Mouse (Mus musculus) induced T-regulatory cell, adult 2 months (primary cell): ENCODE data around the gene Prrt1.

ENCODE experiments used
- DNase-seq: peaks from one replicate; pipeline ENCODE4 v3.0.0-alpha.2; 2012; ENCODE audit warnings: low read depth

Gene Prrt1

DNA sequence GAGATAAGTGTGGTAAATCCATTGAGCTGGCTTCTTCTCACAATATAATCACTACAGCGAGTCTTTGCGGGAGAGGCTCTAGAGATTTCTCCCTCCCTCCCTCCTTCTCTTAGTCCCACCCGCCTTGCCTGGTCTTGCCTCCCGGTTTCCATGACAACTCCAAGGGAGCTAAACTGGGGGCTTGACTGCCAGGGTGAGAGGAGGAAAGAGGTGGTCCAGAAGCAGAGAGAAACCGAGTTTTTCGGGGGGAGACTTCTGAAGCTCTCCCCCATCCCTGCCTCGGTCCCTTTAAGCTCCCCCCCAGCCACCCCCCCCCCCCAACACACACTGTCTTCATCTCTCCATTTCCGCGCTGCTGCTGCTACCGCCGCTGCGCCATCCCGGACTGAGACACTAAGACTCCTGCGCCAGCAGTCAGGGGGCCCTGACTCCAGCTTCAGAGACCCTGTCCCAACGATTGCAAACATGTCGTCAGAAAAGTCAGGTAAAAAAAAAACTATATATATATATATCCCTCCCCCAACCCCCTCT, at the start of gene Prrt1:
Prrt1 (plus strand) TSS at position 313 of the 531 bp plus-strand sequence.
- peak; percentile 37 for DNase-seq

DNA sequence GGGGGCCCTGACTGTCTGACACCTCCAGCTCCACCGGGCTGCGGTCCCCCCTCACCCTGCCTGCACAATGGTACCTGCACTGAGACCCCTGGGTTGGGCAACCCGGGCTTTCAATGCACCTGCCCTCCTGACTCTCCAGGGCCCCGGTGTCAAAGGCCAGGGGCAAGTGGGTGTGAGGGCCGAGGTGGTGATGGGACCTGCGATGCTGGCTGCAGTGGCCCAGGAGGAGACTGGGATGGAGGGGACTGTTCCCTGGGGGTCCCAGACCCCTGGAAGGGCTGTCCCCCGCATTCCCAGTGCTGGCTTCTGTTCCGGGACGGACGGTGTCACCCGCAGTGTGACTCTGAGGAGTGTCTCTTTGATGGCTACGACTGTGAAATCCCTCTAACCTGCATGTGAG, 46.8 kb upstream of the Prrt1 start:
- DNase-seq = no peak

DNA sequence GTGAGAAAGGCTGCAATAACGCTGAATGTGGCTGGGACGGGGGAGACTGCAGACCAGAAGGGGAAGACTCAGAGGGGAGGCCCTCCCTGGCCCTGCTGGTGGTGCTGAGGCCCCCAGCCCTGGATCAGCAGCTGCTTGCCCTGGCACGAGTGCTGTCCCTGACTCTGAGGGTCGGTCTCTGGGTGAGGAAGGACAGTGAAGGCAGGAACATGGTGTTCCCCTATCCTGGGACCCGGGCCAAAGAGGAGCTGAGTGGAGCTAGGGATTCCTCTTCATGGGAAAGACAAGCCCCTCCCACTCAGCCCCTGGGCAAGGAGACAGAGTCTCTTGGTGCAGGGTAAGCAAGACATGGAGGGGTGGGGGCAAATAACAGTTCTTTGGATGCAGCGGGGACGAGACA, 45.9 kb upstream of the Prrt1 start:
- no peak for DNase-seq

DNA sequence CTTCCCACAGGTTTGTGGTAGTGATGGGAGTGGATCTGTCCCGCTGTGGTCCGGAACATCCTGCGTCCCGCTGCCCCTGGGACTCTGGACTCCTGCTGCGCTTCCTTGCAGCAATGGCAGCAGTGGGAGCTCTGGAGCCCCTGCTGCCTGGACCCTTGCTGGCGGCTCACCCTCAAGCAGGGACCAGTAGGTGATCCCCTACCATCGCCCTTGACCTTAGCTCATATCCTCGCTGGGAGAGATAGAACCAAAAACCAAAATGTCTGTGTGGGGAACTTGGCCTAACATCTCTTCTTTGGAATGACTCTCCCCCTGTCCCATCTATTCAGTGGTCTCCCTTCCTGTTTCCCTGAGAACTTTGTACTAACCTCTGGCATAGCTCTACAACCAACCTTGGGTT, 45.5 kb upstream of the Prrt1 start:
- no peak for DNase-seq

DNA sequence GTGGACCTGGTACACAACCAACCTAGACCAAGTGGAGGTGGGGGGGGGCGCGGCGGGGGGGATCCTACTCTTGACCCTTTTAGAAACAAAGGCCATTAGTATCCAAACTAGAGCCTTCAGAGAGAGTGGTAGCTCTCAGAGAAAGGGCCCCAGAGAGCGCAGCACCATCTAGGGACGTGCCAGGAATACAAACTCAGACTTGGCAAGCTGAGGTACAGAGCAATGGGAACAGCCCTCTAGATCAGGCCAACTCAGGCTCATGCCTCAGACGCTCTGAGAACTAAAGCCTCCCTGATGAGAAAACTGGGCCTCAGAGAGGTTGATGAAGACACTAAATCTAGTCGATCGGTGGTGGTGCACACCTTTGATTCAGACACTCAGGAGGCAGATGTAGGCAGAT, 44.2 kb upstream of the Prrt1 start:
- no peak for DNase-seq

DNA sequence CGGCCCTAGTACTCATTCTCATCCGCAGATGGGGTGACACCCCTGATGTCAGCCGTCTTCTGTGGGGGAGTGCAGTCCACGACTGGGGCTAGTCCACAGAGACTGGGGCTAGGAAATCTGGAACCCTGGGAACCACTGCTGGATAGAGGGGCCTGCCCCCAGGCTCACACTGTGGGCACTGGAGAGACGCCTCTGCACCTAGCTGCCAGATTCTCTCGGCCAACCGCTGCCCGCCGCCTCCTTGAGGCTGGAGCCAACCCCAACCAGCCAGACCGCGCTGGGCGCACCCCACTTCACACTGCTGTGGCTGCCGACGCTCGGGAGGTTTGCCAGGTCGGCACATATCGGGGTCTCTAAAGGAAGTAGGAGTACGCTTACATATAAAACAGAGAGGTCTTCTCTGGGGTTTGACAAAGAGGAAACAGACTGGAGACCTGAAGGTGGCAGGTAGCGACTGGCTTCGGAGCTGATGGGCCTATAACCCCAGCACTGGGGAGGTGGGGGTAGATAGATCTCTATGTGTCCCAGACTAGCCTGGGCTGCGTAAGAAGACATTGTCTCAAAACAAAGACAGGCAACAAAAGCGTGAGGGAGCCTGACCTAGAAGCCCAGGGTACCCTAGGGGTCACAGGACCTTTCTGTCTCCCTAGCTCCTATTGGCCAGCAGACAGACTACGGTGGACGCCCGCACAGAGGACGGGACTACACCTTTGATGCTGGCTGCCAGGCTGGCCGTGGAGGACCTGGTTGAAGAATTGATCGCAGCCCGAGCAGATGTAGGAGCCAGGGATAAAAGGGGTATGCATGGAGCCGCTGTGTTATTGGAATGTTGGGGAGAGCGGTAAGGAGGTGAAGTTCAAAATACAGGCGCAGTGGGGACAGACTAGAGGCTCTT, 43.2 kb upstream of the Prrt1 start:
- DNase-seq = no peak

DNA sequence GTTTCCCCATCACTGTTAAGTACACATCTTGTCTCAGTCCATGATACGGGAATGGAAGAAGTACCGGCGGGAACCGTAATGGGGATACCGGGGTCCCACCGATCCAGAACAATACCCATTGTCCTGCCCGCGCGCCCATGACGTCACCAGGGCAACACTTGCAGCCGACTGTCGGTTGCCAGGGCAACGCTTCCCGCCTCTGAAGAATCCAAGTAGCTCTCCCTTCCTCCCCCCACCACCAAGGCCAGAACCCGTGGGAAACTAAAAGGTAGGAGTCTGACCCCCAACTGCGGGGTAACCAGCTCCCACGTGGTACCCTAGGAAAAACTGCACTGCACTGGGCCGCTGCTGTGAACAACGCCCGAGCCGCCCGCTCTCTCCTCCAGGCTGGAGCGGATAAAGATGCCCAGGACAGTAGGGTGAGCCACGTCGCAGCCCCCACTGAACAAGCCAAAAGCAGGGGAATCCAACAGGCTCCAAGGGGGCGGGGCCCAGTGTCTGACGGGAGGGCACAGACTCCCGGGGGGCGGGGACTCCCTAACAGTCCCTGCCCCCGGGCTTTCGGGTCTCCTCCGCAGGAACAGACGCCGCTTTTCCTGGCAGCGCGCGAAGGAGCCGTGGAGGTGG, 42.4 kb upstream of the Prrt1 start:
- peak; percentile 95 for DNase-seq

DNA sequence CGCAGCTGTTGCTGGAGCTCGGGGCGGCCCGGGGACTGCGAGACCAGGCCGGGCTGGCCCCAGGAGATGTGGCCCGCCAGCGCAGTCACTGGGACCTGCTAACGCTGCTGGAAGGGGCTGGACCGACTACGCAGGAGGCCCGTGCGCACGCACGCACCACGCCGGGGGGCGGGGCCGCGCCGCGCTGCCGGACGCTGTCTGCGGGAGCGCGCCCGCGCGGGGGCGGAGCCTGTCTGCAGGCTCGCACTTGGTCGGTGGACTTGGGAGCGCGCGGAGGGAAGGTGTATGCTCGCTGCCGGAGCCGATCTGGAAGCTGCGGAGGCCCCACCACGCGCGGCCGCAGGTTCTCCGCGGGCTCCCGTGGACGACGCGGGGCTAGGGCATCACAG, 41.9 kb upstream of the Prrt1 start:
- DNase-seq = peak; percentile 96

DNA sequence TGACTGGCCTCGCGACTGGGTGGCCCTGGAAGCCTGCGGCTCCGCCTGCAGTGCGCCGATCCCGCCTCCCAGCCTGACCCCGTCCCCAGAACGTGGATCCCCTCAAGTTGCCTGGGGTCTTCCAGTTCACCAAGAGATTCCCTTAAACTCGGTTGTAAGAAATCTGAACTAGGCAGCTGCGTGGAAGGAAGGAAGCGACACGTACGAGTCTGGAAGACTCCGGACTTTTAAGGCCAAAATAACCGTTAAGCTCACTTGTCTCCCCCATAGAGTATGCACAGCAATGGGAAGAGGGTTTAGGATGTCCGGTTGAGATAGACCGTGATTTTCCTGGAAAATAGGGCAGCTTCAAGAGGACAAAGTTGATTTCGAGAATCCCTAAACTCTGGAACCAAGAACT, 41.5 kb upstream of the Prrt1 start:
- DNase-seq = no peak

DNA sequence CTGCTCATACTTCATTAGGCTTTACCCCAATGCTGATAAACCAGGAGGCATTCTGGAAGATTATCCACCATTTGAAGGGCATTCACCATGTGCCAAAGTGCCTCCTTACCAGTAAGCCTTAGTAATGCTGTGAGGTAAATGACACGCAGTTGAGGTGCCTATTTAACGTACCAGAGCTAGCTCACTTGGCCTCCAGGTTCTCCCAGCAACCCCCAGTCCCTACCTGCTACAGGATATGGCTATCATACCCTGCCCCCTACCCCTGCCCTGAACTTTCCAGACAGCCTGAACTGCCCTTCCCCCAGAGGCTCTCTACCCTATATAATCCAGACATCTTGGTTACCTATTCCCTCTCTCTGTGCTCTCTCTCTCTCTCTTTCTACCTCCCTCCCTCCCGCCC, 40.6 kb upstream of the Prrt1 start:
- DNase-seq = peak; percentile 49

DNA sequence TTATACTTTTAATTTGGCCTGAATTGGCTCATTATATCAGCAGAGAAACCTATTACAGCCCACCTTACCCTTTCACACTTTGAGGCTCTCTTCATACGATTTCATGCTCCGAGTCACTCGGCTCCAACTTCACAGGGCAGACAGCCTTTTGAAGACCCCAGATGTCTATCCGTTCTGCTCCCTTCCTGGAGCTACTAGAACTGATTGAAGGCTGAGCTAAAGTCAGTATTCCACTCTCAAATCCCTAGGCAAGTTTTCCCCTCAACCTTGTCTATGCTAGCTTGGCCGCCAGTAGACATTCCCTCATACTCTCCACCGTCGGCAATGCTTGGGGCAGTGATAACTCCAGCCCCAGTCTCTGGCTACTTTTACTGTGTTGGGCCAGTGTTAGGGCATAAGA, 40.1 kb upstream of the Prrt1 start:
- DNase-seq = no peak

DNA sequence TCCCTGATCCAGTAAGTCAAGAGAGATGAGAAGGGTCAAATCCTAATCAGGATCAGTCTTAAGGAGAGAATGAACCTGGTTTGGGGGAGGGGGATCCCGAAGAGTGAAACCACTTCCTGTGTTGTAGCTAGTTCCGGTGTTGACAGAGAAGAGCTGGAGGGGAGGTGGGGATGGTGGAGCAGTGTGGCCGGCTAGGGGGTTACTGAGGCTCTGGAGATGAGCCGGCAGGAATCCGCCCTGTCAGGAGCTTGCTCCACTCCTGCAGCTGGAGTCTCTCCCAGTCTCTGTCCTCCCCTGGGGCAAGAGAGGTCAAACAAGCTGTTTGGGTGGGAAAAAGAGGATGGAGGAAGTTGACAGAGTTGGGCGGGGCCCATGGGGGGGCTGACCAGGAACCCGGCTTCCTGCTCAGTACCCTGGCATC, 39.6 kb upstream of the Prrt1 start, which contains the start of gene Gpsm3:
Gpsm3 (plus strand) TSS at position 126 of the 421 bp plus-strand sequence.
- peak; percentile 81 for DNase-seq

DNA sequence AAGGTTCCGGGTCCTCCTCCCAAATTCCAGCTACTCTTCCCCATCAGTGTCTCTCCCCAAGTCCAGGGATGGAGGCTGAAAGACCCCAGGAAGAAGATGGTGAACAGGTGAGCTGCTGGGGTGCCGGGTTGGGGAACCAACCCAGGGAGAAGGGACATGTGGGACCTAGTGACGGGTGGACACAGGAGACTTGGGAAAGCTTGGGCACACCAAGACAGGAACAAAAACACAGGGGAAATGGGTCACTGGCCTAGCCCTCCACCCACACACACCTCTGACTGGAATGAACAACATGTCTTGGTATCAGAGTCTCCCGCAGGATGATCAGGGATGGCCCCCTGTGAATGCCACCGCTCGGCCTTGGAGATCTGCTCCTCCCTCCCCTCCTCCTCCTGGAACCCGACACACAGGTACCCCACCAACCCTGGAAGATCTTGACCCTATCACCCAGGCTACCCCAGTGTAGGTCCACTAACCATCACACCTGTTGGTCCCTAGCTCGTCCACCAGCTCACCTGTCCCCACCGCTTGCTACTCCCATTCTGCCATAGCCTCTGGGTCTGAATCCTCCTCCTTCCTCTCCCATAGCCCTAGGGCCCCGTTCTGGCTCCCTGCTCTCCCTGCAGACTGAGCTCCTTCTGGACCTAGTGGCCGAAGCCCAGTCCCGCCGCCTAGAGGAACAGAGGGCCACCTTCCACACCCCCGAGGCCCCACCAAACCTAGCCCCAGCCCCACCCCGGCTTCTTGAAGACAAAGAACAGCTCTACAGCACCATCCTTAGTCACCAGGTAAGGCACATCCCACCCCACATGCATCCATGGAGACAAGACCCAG, 39.0 kb upstream of the Prrt1 start:
- DNase-seq = peak; percentile 39

DNA sequence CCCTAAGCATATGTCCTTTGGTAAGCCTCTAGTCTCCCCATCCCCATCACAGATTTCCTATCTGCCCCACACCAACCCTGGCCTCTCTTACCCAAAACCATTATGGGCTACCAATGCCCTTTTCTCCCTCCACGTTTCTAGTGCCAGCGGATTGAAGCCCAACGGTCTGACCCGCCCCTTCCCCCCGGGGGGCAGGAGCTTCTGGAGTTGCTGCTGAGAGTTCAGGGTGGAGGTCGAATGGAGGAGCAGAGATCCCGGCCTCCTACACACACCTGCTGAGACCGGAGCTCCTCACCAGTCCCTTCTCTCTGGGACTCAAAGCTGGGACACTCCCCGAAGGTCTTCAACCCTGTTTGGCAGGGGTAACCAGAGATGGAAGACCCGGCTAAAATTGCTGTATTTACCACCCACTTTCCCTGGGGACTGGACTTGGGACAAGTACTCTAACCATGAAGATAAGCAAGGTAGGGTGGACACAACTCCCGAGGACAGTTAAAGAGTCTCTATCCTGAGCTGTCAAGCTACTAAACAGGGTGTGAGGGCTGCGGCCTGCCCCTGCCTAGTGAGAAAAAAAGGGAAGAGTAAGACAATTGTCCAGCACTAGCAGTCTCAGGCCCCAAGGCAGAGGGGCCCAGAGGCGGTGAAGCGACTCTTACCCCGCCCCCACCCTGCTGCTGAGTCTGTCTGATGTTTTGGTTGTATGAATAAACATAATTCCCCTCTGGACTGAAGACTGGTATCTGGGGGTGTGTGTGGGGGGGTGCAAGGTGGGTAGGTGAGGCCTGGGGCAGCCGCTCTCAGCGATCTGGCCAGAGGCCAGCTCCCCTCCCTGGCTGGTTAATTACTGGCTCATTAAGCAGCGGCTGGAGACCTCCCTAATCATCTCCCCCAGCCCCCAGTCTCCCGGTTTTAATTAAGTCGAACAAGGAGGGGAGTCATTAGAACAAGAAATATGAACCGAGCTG, 38.0 kb upstream of the Prrt1 start, which contains the start of gene Pbx2:
Pbx2 (plus strand) TSS at position 238 of the 965 bp plus-strand sequence.
- peak; percentile 53 for DNase-seq

DNA sequence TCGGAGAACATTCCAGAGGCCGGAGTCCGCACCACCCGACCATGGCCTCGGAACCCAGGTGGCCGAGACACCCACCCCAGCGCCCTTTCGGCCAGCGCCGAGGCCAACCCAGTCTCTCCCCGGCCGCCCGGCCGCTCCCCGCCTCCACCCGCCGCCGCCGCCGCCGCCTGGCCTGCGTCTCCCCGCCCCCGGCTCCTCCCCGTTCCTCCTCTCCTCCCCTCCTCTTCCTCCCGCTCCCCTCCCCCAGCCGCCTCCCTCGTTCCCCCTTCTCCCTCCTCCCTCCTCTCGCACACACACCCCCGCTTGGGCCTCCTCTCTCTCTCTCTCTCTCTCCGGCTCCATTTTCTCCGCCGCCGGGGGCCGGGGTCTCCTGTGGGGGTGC, 37.3 kb upstream of the Prrt1 start:
- peak; percentile 93 for DNase-seq

DNA sequence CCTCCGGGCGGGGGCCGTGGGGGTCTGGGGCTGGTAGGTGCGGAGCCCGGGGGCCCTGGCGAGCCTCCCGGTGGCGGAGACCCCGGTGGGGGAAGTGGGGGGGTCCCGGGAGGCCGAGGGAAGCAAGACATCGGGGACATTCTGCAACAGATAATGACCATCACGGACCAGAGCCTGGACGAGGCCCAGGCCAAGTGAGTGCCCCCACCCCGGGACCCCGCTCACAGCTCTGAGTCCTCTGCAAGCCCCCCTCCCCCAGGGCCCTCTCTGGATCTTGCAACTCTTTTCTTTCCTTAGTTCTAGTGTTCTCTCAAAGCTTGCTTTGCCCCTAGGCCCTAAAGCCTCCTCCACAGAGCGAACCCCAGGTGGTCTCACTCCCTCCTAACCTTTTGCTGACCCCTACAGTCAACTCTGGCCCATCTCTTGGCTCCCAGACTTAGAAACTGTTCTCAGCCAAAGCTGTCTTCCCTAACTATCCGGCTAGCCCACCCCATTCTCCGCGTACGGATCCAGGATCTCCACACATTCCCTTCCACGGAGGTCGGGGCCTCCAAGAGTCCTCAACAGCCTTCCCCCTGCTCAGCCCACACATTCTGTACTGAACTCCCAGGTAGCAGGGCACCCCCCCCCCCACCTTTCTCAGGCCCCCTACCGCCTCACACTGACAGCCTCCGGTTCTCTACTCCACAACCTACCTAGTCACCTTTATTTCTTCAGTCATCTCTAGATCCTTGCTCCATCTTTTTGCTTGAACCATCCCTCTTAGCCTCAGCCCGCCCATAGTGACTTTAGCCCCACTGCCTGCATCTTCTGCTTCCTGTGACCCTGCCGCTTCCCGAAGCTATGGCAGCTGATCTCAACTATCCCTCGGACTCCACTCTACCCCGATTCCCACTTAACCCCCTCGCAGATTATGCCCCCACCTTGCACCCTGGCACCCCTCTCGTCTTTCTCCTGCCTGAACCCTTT, 36.5 kb upstream of the Prrt1 start:
- DNase-seq = peak; percentile 30

DNA sequence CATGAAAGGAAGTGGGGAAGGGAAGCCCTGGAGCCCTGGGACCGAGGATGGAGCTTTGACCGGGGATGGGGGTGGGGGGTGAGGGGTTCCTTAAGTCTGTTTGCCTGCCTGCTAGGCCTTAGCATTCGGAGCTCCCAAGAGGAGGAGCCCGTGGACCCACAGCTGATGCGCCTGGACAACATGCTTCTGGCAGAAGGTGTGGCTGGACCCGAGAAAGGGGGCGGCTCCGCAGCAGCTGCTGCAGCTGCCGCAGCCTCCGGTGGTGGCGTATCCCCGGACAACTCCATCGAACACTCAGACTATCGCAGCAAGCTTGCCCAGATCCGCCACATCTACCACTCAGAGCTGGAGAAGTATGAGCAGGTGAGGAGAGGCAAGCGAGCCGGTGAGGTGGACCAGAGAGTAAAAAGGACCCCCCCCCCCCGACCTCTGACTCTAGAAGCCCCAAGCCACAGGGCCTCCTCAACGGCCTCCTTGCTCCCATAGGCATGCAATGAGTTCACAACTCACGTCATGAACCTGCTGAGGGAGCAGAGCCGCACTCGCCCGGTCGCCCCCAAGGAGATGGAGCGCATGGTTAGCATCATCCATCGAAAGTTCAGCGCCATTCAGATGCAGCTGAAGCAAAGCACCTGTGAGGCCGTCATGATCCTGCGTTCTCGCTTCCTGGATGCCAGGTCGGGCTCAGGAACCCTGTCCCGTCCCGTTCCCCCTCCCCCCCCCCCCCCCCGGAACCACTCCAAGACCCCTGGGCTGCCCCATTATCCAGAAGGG, 35.4 kb upstream of the Prrt1 start:
- DNase-seq = no peak

DNA sequence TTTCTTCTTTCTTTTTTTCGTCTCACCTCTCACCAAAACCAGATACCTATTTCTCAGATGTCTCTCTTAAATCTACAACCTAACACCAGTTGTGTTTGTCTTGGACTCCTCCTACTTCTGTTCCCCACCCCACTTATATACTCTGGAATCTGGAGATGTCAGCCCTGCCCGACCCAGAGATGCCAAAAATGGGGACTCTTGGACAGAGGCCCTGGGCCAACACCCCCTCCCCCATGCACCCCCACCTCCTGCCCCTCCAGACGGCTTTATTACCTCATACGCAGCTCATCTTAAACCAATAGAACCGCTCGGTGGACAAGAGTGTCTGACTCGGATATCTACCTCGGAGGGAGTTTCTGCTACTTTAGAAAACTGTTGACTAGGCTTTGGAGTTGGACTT, 33.2 kb upstream of the Prrt1 start:
- no peak for DNase-seq

DNA sequence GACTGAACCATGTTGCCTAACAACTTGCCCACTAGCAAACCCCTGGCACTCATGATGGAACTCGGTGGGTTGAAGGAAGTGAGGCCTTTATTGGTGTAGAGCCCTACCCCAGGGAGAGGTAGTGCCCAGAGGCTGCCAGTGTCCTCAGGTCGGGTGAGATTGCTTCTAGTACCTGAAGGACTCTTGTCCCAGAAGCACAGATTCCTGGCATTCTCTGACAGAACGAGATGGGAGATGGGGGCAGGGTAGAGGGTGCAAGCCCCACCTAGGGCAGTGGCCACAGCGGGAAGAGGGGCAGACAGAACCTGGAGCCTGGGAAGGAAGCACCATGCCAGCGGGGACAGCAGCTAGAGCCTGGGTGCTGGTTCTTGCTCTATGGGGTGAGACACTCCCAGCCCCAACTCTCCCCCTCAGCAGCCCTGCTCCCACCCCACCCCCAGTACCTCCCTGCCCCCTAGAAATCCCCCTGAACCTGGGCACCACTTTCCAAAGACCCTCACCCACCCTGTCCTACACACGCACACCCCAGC, 31.7 kb upstream of the Prrt1 start, which contains the start of gene Ager:
Ager (plus strand) TSS at position 297 of the 530 bp plus-strand sequence.
- no peak for DNase-seq
